ENCODE assay signal across 42 mouse cellular contexts in the genomic region with DNA sequence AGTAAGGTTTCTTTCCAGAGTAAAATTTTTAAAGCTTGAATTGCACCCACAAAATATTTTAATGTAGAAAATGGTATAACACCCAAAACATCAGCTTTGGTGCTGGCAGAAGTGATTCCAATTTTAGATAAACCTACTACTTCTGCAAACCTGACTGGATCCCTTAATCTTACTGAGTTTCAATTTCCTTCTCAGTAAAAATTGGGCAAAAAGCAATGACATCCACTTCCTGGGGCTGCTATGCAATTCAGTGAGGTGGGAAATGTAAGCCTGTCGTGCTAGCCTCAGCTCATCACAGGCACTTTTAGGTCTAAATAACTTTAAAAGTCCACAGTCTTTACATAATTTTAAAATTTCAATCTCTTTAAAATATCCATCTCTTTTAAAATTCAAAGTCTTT. TPM values are rescaled to one million over a fixed set of nuclear protein-coding genes. Genes with fewer than 3 reads are reported as not detected.
"Had no signal": no experiment of that assay in that cellular context is flagged by ENCODE, and none has a peak within 500 bp of the region (broad histone marks: within the 10 kb centered on the region; RNA-seq: fewer than 3 reads in every experiment).

No protein-coding gene starts in this region.

- DNase-seq: heart, postnatal 36 days; heart, postnatal 4 days; kidney, adult 11 months; kidney, adult 18-20 months; kidney, adult 8-10 months; kidney, adult 9 months; kidney, postnatal 10 days; kidney, postnatal 14 days; kidney, postnatal 25 days; kidney, postnatal 36 days; kidney, postnatal 4 days; layer of hippocampus, adult 9-11 months; layer of hippocampus, postnatal 36 days had no signal

- H3K27ac ChIP-seq: heart, embryonic 13.5 days; heart, embryonic 15.5 days; hindbrain, embryonic 10.5 days; hindbrain, embryonic 12.5 days; hindbrain, embryonic 13.5 days; hindbrain, embryonic 14.5 days; hindbrain, embryonic 15.5 days; hindbrain, postnatal 0 days; intestine, embryonic 15.5 days; kidney, embryonic 15.5 days; kidney, postnatal 0 days; layer of hippocampus, adult 2 months; left cerebral cortex, adult 2 months had no signal

- H3K36me3 ChIP-seq: heart, embryonic 12.5 days; heart, embryonic 13.5 days; heart, embryonic 15.5 days; hindbrain, embryonic 10.5 days; hindbrain, embryonic 12.5 days; hindbrain, embryonic 13.5 days; hindbrain, embryonic 15.5 days; intestine, embryonic 15.5 days; kidney, embryonic 15.5 days had no signal

- H3K9ac ChIP-seq: heart, embryonic 12.5 days; heart, embryonic 13.5 days; heart, embryonic 15.5 days; hindbrain, embryonic 12.5 days; hindbrain, embryonic 13.5 days; hindbrain, embryonic 14.5 days; hindbrain, embryonic 15.5 days; intestine, embryonic 15.5 days; kidney, embryonic 15.5 days had no signal

- H3K4me2 ChIP-seq: heart, embryonic 11.5 days; heart, embryonic 12.5 days; heart, embryonic 13.5 days; heart, embryonic 15.5 days; hindbrain, embryonic 12.5 days; hindbrain, embryonic 13.5 days; hindbrain, embryonic 14.5 days; hindbrain, embryonic 15.5 days; intestine, embryonic 15.5 days; kidney, embryonic 15.5 days had no signal

- H3K9me3 ChIP-seq: heart, embryonic 12.5 days; heart, embryonic 13.5 days; heart, embryonic 15.5 days; hindbrain, embryonic 10.5 days; hindbrain, embryonic 12.5 days; hindbrain, embryonic 13.5 days; hindbrain, embryonic 15.5 days; intestine, embryonic 15.5 days; kidney, embryonic 15.5 days had no signal

- ATAC-seq: hindbrain, embryonic 16.5 days; hindbrain, postnatal 0 days; inflammation-experienced regulatory T-cells, adult 6 months; intestine, embryonic 15.5 days; intestine, embryonic 16.5 days; intestine, postnatal 0 days had no signal

- H3K4me1 ChIP-seq: heart, embryonic 12.5 days; heart, embryonic 13.5 days; hindbrain, embryonic 10.5 days; hindbrain, embryonic 12.5 days; hindbrain, embryonic 13.5 days; hindbrain, embryonic 15.5 days; intestine, embryonic 15.5 days; kidney, embryonic 15.5 days had no signal

- H3K27me3 ChIP-seq: heart, embryonic 12.5 days; heart, embryonic 13.5 days; heart, embryonic 15.5 days; hindbrain, embryonic 12.5 days; hindbrain, embryonic 13.5 days; hindbrain, embryonic 15.5 days; intestine, embryonic 15.5 days; kidney, embryonic 15.5 days had no signal

- H3K4me3 ChIP-seq: heart, embryonic 12.5 days; heart, embryonic 13.5 days; heart, embryonic 15.5 days; hindbrain, embryonic 10.5 days; hindbrain, embryonic 12.5 days; hindbrain, embryonic 13.5 days; hindbrain, embryonic 15.5 days; intestine, embryonic 15.5 days; kidney, embryonic 15.5 days; layer of hippocampus, adult 2 months; left cerebral cortex, adult 2 months had no signal

RNA-seq across cellular contexts. Expression of a gene that starts 33.8 kb away (rescaled TPM):
- total RNA-seq: heart, postnatal 10 days; heart, postnatal 14 days; heart, postnatal 25 days; heart, postnatal 36 days; heart, postnatal 4 days; layer of hippocampus, adult 2 months; layer of hippocampus, adult 8-10 months; layer of hippocampus, postnatal 10 days; layer of hippocampus, postnatal 25 days; layer of hippocampus, postnatal 36 days had no signal
- polyA plus RNA-seq: heart, embryonic 12.5 days; heart, embryonic 13.5 days; heart, embryonic 15.5 days; heart, postnatal 0 days; hindbrain, embryonic 11.5 days; kidney, embryonic 14.5 days; large intestine, adult 2 months had no signal
